Mouse (Mus musculus) T-cell, adult 2 months (primary cell): Measurements from ENCODE around the gene Btnl6.
"Not testable (repeated sequence)": the region's sequence is repeated elsewhere in the genome, so short reads cannot be mapped to it uniquely, and the experiment has no call there.

ENCODE experiments used
- DNase-seq: peaks from one replicate; pipeline ENCODE4 v3.0.0; 2022; ENCODE audit warnings: low spot score

Btnl6 gene

DNA sequence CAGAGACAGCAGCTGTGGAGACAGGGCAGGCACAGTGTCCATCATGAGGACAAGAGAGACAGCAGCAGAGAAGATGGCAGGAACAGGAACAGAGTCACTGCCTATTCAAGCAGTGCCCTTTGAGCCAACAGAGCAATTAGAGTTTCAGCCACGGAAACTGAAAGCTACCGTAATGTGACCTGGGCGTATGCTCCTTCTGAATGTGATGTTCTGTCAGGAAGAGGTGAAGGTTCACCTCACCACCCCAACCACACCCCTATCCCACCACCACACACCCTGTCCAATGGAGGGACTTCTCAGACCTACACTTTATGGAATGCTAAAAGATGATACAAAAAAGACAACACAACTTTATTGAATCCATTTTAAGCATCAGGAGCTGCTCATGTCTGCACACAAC, 19.8 kb downstream of the Btnl6 start:
- not testable (repeated sequence) for DNase-seq

DNA sequence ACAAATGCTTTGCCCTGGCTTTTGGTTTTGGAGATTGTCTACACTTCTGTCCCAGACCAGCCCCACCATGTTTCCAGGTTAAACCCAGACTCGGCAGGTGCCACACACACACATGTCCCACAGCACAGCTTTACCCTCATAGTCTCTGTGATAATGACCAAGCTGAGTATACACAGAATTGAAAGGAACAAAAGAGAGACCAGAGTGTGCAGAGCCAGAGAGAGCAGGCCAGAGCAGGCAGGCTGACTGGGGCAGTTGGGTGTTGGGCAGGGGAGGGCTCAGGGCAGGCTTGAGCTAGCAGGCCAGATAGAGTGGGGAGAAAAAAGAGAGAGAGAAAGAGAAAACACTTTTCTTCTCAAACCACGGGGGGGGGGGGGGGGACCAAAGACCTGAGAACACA, 20.6 kb downstream of the Btnl6 start:
- DNase-seq = no peak

DNA sequence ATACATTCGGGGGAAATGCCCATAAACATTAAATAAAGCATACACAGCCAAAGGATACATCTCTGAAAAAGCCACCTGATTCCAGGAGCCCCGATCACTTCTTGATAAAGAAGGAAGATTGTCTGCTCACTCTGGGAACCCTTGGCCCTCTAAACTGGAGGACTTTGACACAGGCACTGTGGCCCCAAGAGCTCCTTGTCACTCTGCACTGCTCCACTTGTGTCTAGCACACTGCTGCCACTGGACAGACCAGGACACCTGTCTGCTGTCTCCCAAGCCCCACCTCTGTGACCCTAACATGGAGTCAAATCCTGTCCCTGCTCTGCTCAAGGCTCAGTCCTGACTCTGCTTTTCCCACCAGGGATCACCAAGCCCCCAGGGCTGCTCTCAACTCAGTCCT, 22.0 kb downstream of the Btnl6 start:
- DNase-seq = not testable (repeated sequence)

DNA sequence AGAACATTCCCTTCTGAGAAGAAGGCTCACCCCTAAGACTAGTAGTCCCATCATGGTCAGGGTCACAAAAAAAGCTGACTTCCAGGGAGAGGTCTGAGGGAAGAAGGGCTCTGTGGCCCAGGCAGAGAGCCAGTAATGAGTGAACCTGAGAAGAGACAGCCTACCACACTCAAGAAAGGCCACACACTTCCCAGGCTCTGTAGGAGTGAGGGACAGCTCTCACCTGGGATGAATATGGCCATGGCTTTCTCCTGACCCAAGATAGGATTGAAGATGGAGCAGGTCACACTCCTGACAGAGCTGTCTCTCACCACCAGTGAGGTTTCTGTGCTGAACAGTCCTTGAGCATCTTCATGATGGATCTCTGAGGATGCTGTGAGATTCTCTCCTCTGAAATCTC, 24.4 kb downstream of the Btnl6 start:
- no peak for DNase-seq

DNA sequence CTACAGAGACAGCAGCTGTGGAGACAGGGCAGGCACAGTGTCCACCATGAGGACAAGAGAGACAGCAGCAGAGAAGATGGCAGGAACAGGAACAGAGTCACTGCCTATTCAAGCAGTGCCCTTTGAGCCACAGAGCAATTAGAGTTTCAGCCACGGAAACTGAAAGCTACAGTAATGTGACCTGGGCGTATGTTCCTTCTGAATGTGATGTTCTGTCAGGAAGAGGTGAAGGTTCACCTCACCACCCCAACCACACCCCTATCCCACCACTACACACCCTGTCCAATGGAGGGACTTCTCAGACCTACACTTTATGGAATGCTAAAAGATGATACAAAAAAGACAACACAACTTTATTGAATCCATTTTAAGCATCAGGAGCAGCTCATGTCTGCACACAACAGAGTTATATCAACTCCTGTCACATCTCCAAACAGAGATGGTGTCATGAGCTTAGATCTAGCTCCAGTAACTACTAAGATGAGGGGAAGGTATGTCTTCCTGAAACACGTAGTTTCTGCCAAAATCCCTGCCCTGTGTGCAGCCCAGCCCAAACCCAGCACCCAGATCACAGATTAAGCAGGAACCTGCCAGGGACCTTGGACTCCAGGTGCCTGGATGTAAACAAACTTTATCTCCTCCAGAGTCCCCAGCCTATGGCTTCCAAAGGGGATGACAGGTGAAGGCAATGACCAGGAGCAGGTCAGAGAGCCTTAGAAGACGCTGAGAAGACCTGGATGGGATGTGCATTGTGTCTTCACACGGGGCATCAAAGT, 39.7 kb downstream of the Btnl6 start, which contains the start of gene Btnl4:
Btnl4 (minus strand) TSS at position 81 of the 776 bp plus-strand sequence.
- DNase-seq = not testable (repeated sequence)

DNA sequence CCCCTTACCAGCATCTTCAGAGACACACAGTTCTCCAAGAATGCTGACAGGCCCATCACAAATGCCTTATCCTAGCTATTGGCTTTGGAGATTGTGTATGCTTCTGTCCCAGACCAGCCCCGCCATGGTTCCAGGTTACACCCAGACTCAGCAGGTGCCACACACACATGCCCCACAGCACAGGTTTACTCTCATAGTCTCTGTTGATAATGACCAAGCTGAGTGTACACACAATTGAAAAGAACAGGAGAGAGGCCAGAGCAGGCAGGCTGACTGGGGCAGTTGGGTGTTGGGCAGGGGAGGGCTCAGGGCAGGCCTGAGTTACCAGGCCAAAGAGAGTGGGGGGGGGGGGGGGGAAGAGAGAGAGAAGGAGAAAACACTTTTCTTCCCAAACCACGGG, 40.7 kb downstream of the Btnl6 start:
- DNase-seq = no peak

DNA sequence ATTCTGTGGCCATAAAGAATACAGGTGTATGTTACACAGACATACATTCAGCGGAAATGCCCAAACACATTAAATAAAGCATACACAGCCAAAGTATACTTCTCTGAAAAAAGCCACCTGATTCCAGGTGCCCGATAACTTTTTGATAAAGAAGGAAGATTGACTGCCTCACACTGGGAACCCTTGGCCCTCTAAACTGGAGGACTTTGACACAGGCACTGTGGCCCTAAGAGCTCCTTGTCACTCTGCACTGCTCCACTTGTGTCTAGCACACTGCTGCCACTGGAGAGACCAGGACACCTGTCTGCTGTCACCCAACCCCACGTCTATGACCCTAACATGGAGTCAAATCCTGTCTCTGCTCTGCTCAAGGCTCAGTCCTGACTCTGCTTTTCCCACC, 42.1 kb downstream of the Btnl6 start:
- DNase-seq = no peak

DNA sequence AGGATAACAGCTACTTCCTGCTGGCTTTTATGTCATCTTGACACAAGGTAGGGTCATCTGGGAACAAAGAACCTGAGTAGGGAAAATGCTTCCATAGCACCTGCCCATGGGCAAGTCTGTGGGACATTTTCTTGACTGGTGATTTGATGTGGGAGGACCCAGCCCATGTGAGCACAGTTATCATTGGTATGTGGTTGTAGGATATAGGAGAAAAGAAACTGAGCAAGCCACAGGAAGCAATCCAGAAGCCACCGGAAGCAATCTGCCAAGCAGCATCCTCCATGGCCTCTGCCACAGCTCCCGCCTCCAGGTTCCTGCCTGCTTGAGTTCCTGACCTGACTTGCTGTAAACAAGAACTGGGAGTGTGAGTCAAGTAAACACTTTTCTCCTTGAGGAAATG, 46.7 kb downstream of the Btnl6 start:
- DNase-seq = no peak

DNA sequence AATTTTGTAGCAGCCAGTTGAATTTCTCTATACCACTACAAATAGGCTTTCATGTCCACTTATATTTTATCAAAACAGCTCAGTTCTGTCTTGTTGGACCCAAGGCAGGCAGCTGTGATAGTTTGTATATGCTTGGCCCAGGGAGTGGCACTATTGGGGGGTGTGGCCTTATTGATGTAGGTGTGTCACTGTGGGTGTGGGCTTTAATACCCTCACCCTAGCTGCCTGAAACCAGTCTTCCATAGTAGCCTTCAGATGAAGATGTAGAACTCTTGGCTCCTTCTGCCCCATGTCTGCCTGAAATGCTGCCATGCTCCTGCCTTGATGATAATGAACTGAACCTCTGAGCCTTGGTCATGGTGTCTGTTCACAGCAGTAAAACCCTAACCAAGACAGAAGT, 51.2 kb downstream of the Btnl6 start:
- DNase-seq = not testable (repeated sequence)

DNA sequence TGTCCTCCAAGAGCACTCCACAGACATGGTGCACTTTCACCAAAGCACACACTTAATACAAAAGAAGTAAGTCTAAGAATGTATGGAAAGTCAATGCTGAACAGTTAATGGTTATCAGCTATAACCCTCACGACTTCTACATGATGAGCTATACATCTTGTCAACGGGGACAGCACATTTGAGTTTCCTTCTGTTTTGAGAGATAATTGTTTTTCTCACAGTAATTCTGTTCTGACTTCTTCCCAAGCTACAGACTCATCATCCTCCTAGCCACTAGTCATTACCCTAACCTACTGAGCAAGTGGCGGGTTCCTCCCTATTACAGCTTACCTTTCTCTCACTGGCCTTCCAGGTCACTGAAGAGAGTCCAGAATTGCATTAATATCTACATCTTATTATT, 57.9 kb downstream of the Btnl6 start:
- no peak for DNase-seq
